Mouse (Mus musculus) megakaryocyte, embryonic 14.5 days (primary cell): ENCODE measurements around the gene Fbxw5.

ENCODE experiments used
- FLI1 ChIP-seq: IDR thresholded peaks from 2 replicates; pipeline ENCODE4 v1.6.1; 2012; ENCODE audit warnings: low read length, inconsistent platforms, mixed read lengths
- GATA1 ChIP-seq: IDR thresholded peaks from 3 replicates; pipeline ENCODE4 v1.6.1; 2012; ENCODE audit warnings: mixed read lengths, low read length, inconsistent platforms, borderline replicate concordance

GRCm38 (mm10) chr2:25492988-25493387 lies 7.6 kb upstream of the Fbxw5 start:
- no peak for TF ChIP-seq GATA1
- no peak for TF ChIP-seq FLI1
